Mouse (Mus musculus): ENCODE data around the gene Cdc42.

DNA sequence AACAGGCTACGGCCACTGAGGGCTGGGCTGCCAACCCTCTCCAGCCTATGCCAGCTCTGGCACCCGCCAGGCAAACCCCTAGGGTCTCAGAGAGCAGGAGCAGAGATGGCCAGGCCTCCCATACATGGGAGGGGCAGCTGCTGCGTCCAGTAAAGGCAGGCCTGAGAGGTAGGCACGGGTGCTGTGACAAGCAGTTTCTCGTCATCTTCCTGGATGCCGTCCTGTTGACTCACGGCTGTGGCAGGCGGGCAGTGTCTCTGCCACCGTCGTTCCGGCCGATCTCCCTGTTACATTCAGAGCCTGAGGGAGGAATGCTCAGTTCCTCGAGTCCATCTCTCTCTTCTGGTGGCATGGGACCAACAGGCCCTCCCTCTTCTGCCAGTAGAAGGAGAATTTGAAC, 70.3 kb downstream of the Cdc42 start:
- TF ChIP-seq CTCF (IDR thresholded peaks at IDR 0.05; ENCODE audit: control insufficient read depth, insufficient read depth, insufficient replicate concordance, low read depth, low read length) (no peak), POLR2A (IDR thresholded peaks at IDR 0.05; ENCODE audit: control insufficient read depth, low read depth, low read length) (no peak)

All from testis, adult 2 months (tissue).